Mouse (Mus musculus) ES-Bruce4 (cell line): ENCODE data around the gene Neurog3. TPM values are rescaled to one million over a fixed set of nuclear protein-coding genes. Genes with fewer than 3 reads are reported as not detected.
A peak's percentile ranks its signal among the peaks of the same experiment; 100 is the strongest.

Experiments used
- H3K27ac ChIP-seq: 2 replicates; pipeline ENCODE4 v1.5.1; 2012; ENCODE audit warnings: low read length, inconsistent platforms; ENCODE audit not compliant: insufficient read depth
- H3K27me3 ChIP-seq: 2 replicates; pipeline ENCODE4 v1.6.1; 2012; ENCODE audit warnings: mild to moderate bottlenecking, low read length, inconsistent platforms; ENCODE audit not compliant: control insufficient read depth, poor library complexity, insufficient read depth, severe bottlenecking
- H3K36me3 ChIP-seq: 2 replicates; pipeline ENCODE4 v1.6.1; 2012; ENCODE audit warnings: inconsistent platforms, mild to moderate bottlenecking, low read length, moderate library complexity; ENCODE audit not compliant: control insufficient read depth, poor library complexity, insufficient read depth, severe bottlenecking
- H3K4me1 ChIP-seq: one replicate; pipeline ENCODE4 v1.8.1; 2011; ENCODE audit warnings: low read length; ENCODE audit not compliant: control insufficient read depth, insufficient read depth
- H3K4me3 ChIP-seq: 2 replicates; pipeline ENCODE4 v1.5.1; 2011; ENCODE audit warnings: low read depth, mild to moderate bottlenecking, low read length
- H3K9ac ChIP-seq: 2 replicates; pipeline ENCODE4 v1.6.1; 2012; ENCODE audit warnings: low read depth, mild to moderate bottlenecking, inconsistent platforms; ENCODE audit not compliant: poor library complexity, severe bottlenecking
- H3K9me3 ChIP-seq: replicated peaks from 2 replicates; pipeline ENCODE4 v1.6.1; 2012; ENCODE audit warnings: mild to moderate bottlenecking, low read length, inconsistent platforms; ENCODE audit not compliant: control insufficient read depth, poor library complexity, insufficient read depth, severe bottlenecking
- CTCF ChIP-seq: IDR thresholded peaks from one replicate; pipeline ENCODE4 v1.8.1; 2011; ENCODE audit warnings: low read depth, low read length
- EP300 ChIP-seq: IDR thresholded peaks from 2 replicates; pipeline ENCODE4 v1.6.1; 2011; ENCODE audit warnings: low read depth, low read length; ENCODE audit not compliant: insufficient read depth
- POLR2A ChIP-seq: IDR thresholded peaks from one replicate; pipeline ENCODE4 v1.8.1; 2011; ENCODE audit warnings: low read length; ENCODE audit not compliant: insufficient read depth
- polyA plus RNA-seq: library from polyadenylated mRNA; stranded (reverse); fragments of >200 nt; gene quantifications from 2 replicates; pipeline ENCODE4 v1.2.4, GENCODE M21; 2011; ENCODE audit warnings: low read depth; ENCODE audit not compliant: missing spikeins, insufficient read depth, insufficient read length

Neurog3 gene
- polyA plus RNA-seq = 0.78 TPM in 1 of 2 replicates, not detected in the other

- H3K4me1 ChIP-seq = peaks cover 11% of the 10 kb centered on the region
- peak within 1 kb of the TSS; percentile 46 for H3K4me3 ChIP-seq
- H3K9me3 ChIP-seq = no peaks in the 10 kb centered on the region
- H3K36me3 ChIP-seq = no peaks in the 10 kb centered on the region
- peak within 1 kb of the TSS; percentile 17; the same call in 1 of the 2 replicates for H3K9ac ChIP-seq
- no peak for TF ChIP-seq CTCF
- H3K27ac ChIP-seq = no peak within 1 kb of the TSS
- peaks cover 3% of the 10 kb centered on the region; the same call in 1 of the 2 replicates for H3K27me3 ChIP-seq
Measured at GRCm38 (mm10) chr10:62132691-62133281, at the start of gene Neurog3. Gene Neurog3 (plus strand): TSS chr10:62133090.

GRCm38 (mm10) chr10:62086044-62086443 is 46.8 kb upstream of the Neurog3 start:
- TF ChIP-seq CTCF = no peak
- TF ChIP-seq EP300 = no peak
- TF ChIP-seq POLR2A = no peak
- no peak overlapping the region for H3K9ac ChIP-seq

GRCm38 (mm10) chr10:62086826-62087225 is 46.1 kb upstream of the Neurog3 start:
- TF ChIP-seq POLR2A (no peak), CTCF (no peak), EP300 (no peak)
- no peaks in the 10 kb centered on the region for H3K9me3 ChIP-seq
- H3K36me3 ChIP-seq = no peaks in the 10 kb centered on the region
- H3K4me3 ChIP-seq = no peak overlapping the region
- H3K27ac ChIP-seq = no peak overlapping the region
- no peak overlapping the region for H3K9ac ChIP-seq
- no peaks in the 10 kb centered on the region for H3K4me1 ChIP-seq
- no peaks in the 10 kb centered on the region for H3K27me3 ChIP-seq

More at GRCm38 (mm10) chr10:62086044-62086443, 46.8 kb upstream of the Neurog3 start:
- H3K36me3 ChIP-seq = no peaks in the 10 kb centered on the region
- no peak overlapping the region for H3K4me3 ChIP-seq
- H3K4me1 ChIP-seq = no peaks in the 10 kb centered on the region
- H3K27ac ChIP-seq = no peak overlapping the region
- H3K27me3 ChIP-seq = no peaks in the 10 kb centered on the region
- H3K9me3 ChIP-seq = no peaks in the 10 kb centered on the region

DNA sequence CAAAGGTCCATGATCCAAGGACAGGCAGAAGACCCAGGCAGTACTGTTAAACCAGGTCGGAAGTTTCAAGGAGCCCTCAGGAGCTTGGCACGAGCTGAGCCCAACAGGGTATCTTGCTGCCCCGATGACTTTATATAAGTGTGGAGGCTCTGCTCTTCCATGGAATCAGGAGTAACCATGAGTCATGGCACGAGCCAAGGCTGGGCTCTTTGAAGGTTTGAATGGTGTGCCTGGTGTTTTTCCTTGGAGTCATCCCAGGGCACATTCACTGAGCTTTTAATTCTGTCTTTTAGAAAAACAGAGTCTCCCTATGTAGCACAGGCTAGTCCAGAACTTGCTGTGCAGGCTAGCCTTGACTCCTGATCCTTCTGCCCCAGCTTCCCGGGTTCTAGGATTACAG is 44.5 kb upstream of the Neurog3 start:
- Histone ChIP-seq H3K4me1 (no peaks in the 10 kb centered on the region), H3K4me3 (no peak overlapping the region), H3K36me3 (no peaks in the 10 kb centered on the region), H3K9me3 (no peaks in the 10 kb centered on the region), H3K27ac (no peak overlapping the region), H3K9ac (no peak overlapping the region), H3K27me3 (no peaks in the 10 kb centered on the region)
- TF ChIP-seq CTCF (no peak), POLR2A (no peak), EP300 (no peak)

DNA sequence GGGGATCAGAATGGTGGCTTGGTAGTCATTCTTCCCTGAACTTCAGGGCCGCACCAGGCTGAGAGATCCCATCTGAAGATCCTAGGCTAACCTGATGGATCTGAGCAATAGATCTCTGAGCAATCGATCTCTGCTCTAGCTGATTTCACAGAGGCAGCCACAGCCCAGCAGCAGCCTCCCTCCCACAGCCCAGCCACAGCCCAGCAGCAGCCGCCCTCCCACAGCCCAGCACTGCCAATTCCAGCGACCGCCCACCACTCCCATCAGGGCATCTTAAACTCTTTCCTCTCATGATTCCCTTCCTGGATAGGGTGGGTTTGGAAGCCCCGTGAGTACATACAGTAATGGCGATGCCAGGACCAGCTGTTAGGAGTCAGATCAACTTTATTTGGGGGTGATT is 43.8 kb upstream of the Neurog3 start:
- no peak for TF ChIP-seq EP300
- no peak for TF ChIP-seq CTCF
- TF ChIP-seq POLR2A = no peak
- Histone ChIP-seq H3K9ac (no peak overlapping the region), H3K27me3 (no peaks in the 10 kb centered on the region), H3K4me1 (no peaks in the 10 kb centered on the region), H3K4me3 (no peak overlapping the region), H3K9me3 (no peaks in the 10 kb centered on the region), H3K36me3 (no peaks in the 10 kb centered on the region), H3K27ac (no peak overlapping the region)

DNA sequence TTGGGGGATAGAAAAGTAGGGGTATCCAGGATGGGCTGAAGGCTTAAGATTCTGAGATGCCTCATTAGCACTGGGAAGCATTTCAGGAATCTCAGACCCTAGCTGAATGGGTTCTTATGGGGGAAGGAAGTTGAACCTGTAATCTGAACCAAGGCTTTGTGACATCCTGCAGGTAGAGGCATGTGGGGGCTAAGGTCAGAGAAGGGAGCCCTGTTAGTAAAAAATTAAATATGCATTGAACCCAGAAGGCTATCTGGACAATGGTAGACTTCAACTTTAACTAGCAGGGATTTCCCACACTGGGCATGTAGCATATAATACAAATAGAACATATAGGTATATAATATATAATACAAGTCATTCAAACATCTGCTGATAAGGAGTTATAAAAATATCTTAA is 43.4 kb upstream of the Neurog3 start:
- no peaks in the 10 kb centered on the region for H3K36me3 ChIP-seq
- H3K9me3 ChIP-seq = no peaks in the 10 kb centered on the region
- H3K4me1 ChIP-seq = no peaks in the 10 kb centered on the region
- H3K27ac ChIP-seq = no peak overlapping the region
- H3K9ac ChIP-seq = no peak overlapping the region
- no peaks in the 10 kb centered on the region for H3K27me3 ChIP-seq
- no peak overlapping the region for H3K4me3 ChIP-seq
- no peak for TF ChIP-seq POLR2A
- TF ChIP-seq EP300 = no peak
- no peak for TF ChIP-seq CTCF
